Mouse (Mus musculus) limb, embryonic 10.5 days (tissue): Measurements from ENCODE around the gene 1700016D06Rik. TPM values are rescaled to one million over a fixed set of nuclear protein-coding genes. Genes with fewer than 3 reads are reported as not detected.
A peak's percentile ranks its signal among the peaks of the same experiment; 100 is the strongest.

ENCODE experiments used
- DNase-seq: peaks from one replicate; pipeline ENCODE4 v3.0.0-alpha.2; 2017; ENCODE audit warnings: low spot score
- H3K27ac ChIP-seq: fragments of 300-500 bp; sonication (generic); 2 replicates; pipeline ENCODE4 v1.5.1; 2016; ENCODE audit warnings: mild to moderate bottlenecking
- H3K27me3 ChIP-seq: fragments of 300-500 bp; sonication (generic); 2 replicates; pipeline ENCODE4 v1.6.1; 2016; ENCODE audit warnings: low read depth, mild to moderate bottlenecking; ENCODE audit not compliant: poor library complexity, severe bottlenecking
- H3K36me3 ChIP-seq: fragments of 300-500 bp; sonication (generic); 2 replicates; pipeline ENCODE4 v1.6.1; 2016; ENCODE audit warnings: mild to moderate bottlenecking, moderate library complexity
- H3K4me1 ChIP-seq: fragments of 300-500 bp; sonication (generic); 2 replicates; pipeline ENCODE4 v1.6.1; 2016
- H3K4me3 ChIP-seq: fragments of 300-500 bp; sonication (generic); 2 replicates; pipeline ENCODE4 v1.5.1; 2016; ENCODE audit warnings: mild to moderate bottlenecking, moderate library complexity
- H3K9me3 ChIP-seq: fragments of 300-500 bp; sonication (generic); replicated peaks from 2 replicates; pipeline ENCODE4 v1.6.1; 2016; ENCODE audit warnings: mild to moderate bottlenecking
- WGBS: fragments of 180-500 bp; shearing (Covaris S2); methylation state at CpG from one replicate; pipeline ENCODE4 v1.1.7; 2016; 5-methylcytosine and 5-hydroxymethylcytosine counted together
- polyA plus RNA-seq: library from polyadenylated mRNA; unstranded; fragments of >200 nt; fragmentation: Nextera tagmentation; extraction: Ambion mirVana; gene quantifications from 2 replicates; pipeline ENCODE4 v1.2.1, GENCODE M21; 2016

1700016D06Rik gene
- polyA plus RNA-seq, 1 experiment from 2014 or later, result not detected

DNA sequence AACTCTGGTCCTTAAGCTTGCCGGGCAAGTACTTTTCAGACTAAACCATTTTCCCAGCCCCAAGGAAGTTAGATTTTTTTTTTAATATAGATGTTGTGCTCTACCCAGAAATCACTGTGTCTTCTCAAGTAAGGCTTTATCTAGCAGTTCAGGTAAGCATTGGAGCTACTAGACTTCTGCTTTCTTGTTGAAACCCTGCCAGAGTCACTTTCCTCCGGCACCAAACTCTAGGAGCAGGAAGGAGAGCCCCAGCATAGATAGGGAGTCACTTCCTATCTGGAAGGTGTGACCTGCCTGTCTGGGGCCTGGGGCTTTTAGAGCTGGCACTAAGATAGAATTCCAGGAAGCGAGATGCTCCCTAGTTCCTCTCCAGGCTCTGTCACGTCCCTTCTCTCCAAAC, 16.3 kb upstream of the 1700016D06Rik start:
- DNase-seq, result no peak
- H3K4me3 ChIP-seq, result no peak overlapping the region
- no peaks in the 10 kb centered on the region for H3K36me3 ChIP-seq
- H3K27me3 ChIP-seq, result peaks cover 14% of the 10 kb centered on the region; the same call in 1 of the 2 replicates
- whole genome bisulfite sequencing, result 77% methylated on average over 4 of the region's 4 CpGs
- H3K4me1 ChIP-seq, result peaks cover 4% of the 10 kb centered on the region; the same call in 1 of the 2 replicates
- no peaks in the 10 kb centered on the region for H3K9me3 ChIP-seq
- no peak overlapping the region for H3K27ac ChIP-seq

- 88% methylated on average over 6 of the region's 6 CpGs for WGBS
- Histone ChIP-seq H3K27ac (no peak overlapping the region), H3K27me3 (no peaks in the 10 kb centered on the region), H3K4me1 (peaks cover 11% of the 10 kb centered on the region), H3K4me3 (no peak overlapping the region), H3K36me3 (no peaks in the 10 kb centered on the region), H3K9me3 (no peaks in the 10 kb centered on the region)
- peak; percentile 40 for DNase-seq
Measured at GRCm38 (mm10) chr8:11712244-11712643, 11.4 kb upstream of the 1700016D06Rik start.

DNA sequence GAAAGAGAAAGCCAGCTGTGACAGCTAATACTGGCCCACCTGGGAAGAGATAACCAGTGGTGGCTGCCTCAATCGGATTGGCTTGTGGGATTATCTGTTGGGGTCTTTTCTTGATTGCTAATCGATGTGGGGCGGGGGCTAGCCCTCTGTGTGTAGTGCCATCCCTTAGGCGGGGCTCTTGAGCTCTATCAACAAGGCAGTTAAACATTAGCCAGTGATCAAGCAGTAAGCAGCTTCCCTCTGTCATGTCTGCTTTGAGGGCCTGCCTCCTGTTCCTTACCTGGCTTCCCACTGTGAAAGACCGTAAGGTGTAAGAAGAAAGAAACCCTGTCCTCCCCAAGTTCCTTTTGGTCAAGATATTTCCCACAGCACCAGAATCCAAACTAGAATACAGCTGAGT, 9.6 kb upstream of the 1700016D06Rik start:
- Histone ChIP-seq H3K9me3 (no peaks in the 10 kb centered on the region), H3K4me3 (no peak overlapping the region), H3K27me3 (no peaks in the 10 kb centered on the region), H3K4me1 (peaks cover 11% of the 10 kb centered on the region), H3K36me3 (no peaks in the 10 kb centered on the region), H3K27ac (no peak overlapping the region)
- no peak for DNase-seq
- 60% methylated on average over 5 of the region's 5 CpGs for WGBS

DNA sequence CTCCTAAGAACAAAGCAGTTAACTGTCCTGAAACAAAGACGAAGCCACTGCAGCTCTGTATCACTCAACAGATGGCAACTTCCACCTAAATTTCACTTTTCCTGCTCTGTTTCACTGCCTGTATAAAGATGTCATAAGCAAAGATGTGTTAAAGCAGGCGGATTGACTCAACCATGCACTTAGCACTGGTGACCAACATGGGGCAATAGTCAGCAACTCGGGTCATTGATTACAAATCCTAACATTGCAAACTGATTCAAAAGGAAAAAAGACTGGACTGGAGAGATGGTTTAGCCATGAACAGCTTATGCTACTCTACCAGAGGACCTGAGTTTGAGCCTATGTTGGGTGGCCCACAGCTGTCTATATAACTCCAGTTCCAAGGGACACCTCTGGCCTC, 8.7 kb upstream of the 1700016D06Rik start:
- Histone ChIP-seq H3K27me3 (no peaks in the 10 kb centered on the region), H3K36me3 (no peaks in the 10 kb centered on the region), H3K4me3 (no peak overlapping the region), H3K4me1 (peaks cover 11% of the 10 kb centered on the region), H3K27ac (no peak overlapping the region), H3K9me3 (no peaks in the 10 kb centered on the region)
- DNase-seq, result no peak
- 82% methylated on average over 3 of the region's 3 CpGs for WGBS

DNA sequence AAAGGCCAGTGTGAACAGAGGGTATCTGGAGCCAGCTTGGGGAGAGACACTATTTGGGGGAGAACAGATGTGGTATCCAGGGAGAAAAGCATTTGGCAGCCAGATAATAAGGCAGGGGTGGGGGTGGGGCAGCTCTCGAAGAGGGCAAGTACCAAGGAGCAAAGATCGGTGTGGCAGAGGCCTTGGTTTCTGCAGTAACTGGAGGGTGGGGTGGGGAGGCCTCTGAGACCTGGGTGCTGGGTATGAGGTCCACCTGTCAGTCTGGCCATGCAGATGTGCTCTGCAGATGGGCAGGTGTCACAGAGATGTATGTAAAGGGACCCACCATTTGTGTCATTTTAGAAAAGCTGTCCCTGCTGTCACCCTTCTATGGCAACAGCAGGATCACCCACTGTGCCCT, 8.0 kb upstream of the 1700016D06Rik start:
- H3K9me3 ChIP-seq, result no peaks in the 10 kb centered on the region
- H3K36me3 ChIP-seq, result no peaks in the 10 kb centered on the region
- no peak overlapping the region for H3K4me3 ChIP-seq
- 53% methylated on average over 2 of the region's 2 CpGs for WGBS
- no peak overlapping the region for H3K27ac ChIP-seq
- no peak for DNase-seq
- H3K4me1 ChIP-seq, result peaks cover 11% of the 10 kb centered on the region
- H3K27me3 ChIP-seq, result no peaks in the 10 kb centered on the region

- no peak for DNase-seq
- no peak overlapping the region for H3K4me3 ChIP-seq
- WGBS, result 21% methylated on average over 3 of the region's 3 CpGs
- no peaks in the 10 kb centered on the region for H3K9me3 ChIP-seq
- no peaks in the 10 kb centered on the region for H3K36me3 ChIP-seq
- no peaks in the 10 kb centered on the region for H3K27me3 ChIP-seq
- H3K4me1 ChIP-seq, result peaks cover 7% of the 10 kb centered on the region
- H3K27ac ChIP-seq, result 0 out of 2 replicates have a peak overlapping the region, but pooled peaks have one; percentile 30
Measured at GRCm38 (mm10) chr8:11707701-11708100, 6.8 kb upstream of the 1700016D06Rik start.

GRCm38 (mm10) chr8:11705818-11706217, 5.0 kb upstream of the 1700016D06Rik start:
- Histone ChIP-seq H3K27me3 (no peaks in the 10 kb centered on the region), H3K9me3 (no peaks in the 10 kb centered on the region), H3K27ac (no peak overlapping the region), H3K4me1 (peaks cover 7% of the 10 kb centered on the region), H3K36me3 (no peaks in the 10 kb centered on the region), H3K4me3 (no peak overlapping the region)
- no peak for DNase-seq
- WGBS, result 92% methylated on average over 12 of the region's 12 CpGs

DNA sequence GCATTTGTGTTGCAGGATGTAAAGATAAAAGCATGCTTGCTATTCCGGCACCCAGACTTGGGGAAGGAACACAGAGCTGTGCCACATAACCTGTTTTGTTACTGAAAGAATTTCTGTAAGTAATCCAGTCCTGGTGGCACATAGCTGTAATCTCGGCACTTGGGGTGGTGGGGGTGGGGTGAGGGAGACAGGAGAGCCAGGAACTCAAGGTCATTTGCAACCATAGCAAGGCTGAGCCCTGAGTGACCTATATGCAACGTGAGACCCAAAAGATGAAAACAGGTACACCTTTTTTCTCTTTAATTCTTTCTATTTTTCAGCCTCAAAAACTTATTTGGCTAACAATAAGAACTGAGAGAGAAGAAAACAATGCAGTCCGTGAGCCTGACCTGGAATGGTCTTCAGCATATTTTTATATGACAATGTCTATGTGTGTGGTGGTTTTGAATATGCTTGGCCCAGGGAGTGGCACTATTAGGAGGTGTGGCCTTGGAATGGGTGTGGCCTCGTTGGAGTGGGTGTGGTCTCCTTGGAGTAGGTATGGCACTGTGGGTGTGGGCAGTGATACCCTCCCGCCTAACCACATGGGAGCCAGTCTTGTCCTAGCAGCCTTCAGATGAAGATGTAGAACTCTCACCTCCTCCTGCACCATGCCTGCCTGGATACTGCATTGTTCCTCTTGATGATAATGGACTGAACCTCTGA, 4.0 kb upstream of the 1700016D06Rik start:
- H3K27ac ChIP-seq, result no peak overlapping the region
- no peaks in the 10 kb centered on the region for H3K9me3 ChIP-seq
- DNase-seq, result no peak
- no peaks in the 10 kb centered on the region for H3K36me3 ChIP-seq
- H3K4me3 ChIP-seq, result no peak overlapping the region
- peaks cover 14% of the 10 kb centered on the region for H3K4me1 ChIP-seq
- peaks cover 4% of the 10 kb centered on the region for H3K27me3 ChIP-seq
- WGBS, result 71% methylated on average over 6 of the region's 6 CpGs

- H3K4me3 ChIP-seq, result no peak overlapping the region
- 91% methylated on average over 5 of the region's 5 CpGs for WGBS
Measured at GRCm38 (mm10) chr8:11703789-11704188, 2.9 kb upstream of the 1700016D06Rik start.

DNA sequence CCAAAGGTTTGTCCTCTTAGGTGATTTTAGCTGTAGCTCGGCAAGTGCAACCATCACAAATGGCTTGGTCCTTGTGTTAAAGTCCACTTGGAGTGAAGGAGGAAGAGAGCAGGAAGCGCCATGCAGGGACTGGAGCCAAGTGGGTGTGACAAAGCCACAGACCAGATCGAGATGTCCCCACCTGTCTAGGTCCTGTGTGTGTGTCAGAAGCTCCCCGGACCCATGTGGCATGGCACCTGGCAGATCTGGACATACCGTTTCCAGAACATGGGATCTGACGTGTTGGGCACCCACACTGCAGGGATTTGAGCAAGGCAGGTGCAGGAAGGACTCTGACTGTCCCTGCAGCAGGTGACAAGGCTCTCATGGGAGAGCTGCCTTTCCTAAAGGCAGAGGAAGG, 565 bp upstream of the 1700016D06Rik start:
- no peak overlapping the region for H3K27ac ChIP-seq
- H3K4me3 ChIP-seq, result no peak overlapping the region
- DNase-seq, result no peak
- H3K4me1 ChIP-seq, result peaks cover 9% of the 10 kb centered on the region
- 82% methylated on average over 6 of the region's 6 CpGs for whole genome bisulfite sequencing
- peaks cover 9% of the 10 kb centered on the region for H3K27me3 ChIP-seq
- H3K36me3 ChIP-seq, result no peaks in the 10 kb centered on the region
- no peaks in the 10 kb centered on the region for H3K9me3 ChIP-seq

More at GRCm38 (mm10) chr8:11703789-11704188, 2.9 kb upstream of the 1700016D06Rik start:
- Histone ChIP-seq H3K27me3 (peaks cover 9% of the 10 kb centered on the region), H3K27ac (no peak overlapping the region), H3K36me3 (no peaks in the 10 kb centered on the region), H3K9me3 (no peaks in the 10 kb centered on the region), H3K4me1 (peaks cover 16% of the 10 kb centered on the region)
- DNase-seq, result no peak

- Histone ChIP-seq H3K27ac (no peak overlapping the region), H3K4me3 (peak overlapping the region; percentile 26; the same call in 1 of the 2 replicates), H3K27me3 (peaks cover 9% of the 10 kb centered on the region), H3K4me1 (peaks cover 9% of the 10 kb centered on the region), H3K36me3 (no peaks in the 10 kb centered on the region), H3K9me3 (no peaks in the 10 kb centered on the region)
- 43% methylated on average over 26 of the region's 26 CpGs for WGBS
- peak; percentile 85 for DNase-seq
Measured at GRCm38 (mm10) chr8:11700060-11701032, 517 bp downstream of the 1700016D06Rik start.

GRCm38 (mm10) chr8:11699442-11700001, 1.3 kb downstream of the 1700016D06Rik start:
- Histone ChIP-seq H3K36me3 (no peaks in the 10 kb centered on the region), H3K27me3 (peaks cover 9% of the 10 kb centered on the region), H3K4me3 (no peak overlapping the region), H3K9me3 (no peaks in the 10 kb centered on the region), H3K27ac (no peak overlapping the region), H3K4me1 (peaks cover 9% of the 10 kb centered on the region)
- WGBS, result 88% methylated on average over 5 of the region's 5 CpGs
- no peak for DNase-seq

DNA sequence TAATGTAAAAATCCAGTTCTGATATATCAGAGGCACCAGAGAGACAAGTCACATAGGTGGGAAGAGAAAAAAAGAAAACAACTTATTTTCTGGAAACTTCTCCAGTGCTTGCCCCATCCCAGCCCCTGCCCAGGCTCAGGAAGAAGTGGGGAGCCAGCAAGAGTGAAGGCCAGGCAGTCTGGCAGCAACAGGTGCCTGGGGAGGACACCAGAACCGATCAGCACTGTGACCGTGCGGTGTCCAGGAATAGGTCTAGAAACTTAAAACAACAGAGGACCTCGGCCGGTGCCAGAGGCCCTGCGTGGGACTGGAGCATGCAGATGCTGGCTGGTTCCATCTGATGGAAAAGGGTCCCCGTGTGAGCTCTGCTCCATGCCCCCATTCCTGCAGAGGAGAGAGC, 3.4 kb downstream of the 1700016D06Rik start:
- WGBS, result 91% methylated on average over 7 of the region's 7 CpGs
- no peak overlapping the region for H3K27ac ChIP-seq
- no peak overlapping the region for H3K4me3 ChIP-seq
- H3K27me3 ChIP-seq, result peaks cover 9% of the 10 kb centered on the region
- no peaks in the 10 kb centered on the region for H3K9me3 ChIP-seq
- no peaks in the 10 kb centered on the region for H3K36me3 ChIP-seq
- peaks cover 9% of the 10 kb centered on the region for H3K4me1 ChIP-seq
- DNase-seq, result no peak
